Mouse (Mus musculus) CH12.LX (cell line): ENCODE results near the gene Gm37240.

Source experiments
- CTCF ChIP-seq, 2 experiments: IDR thresholded peaks in 1 of 2; conservative IDR thresholded peaks in 1 of 2; 2 replicates each; pipeline ENCODE4 v1.5.1; 2011 to 2012; ENCODE audit warnings: low read depth in 2 of 2, low read length in 2 of 2, improper control_type of control experiment in 1 of 2, inconsistent platforms in 1 of 2, mild to moderate bottlenecking in 1 of 2, moderate library complexity in 1 of 2
- ETS1 ChIP-seq: conservative IDR thresholded peaks from 2 replicates; pipeline ENCODE4 v1.6.1; 2012; ENCODE audit warnings: low read depth, mild to moderate bottlenecking, inconsistent platforms, low read length, improper control_type of control experiment, moderate library complexity
- GABPA ChIP-seq: IDR thresholded peaks from 2 replicates; pipeline ENCODE4 v1.6.1; 2012; ENCODE audit warnings: low read depth, low read length, improper control_type of control experiment, inconsistent platforms; ENCODE audit not compliant: insufficient replicate concordance
- MAX ChIP-seq: IDR thresholded peaks from 2 replicates; pipeline ENCODE4 v1.6.1; 2011; ENCODE audit warnings: low read length, improper control_type of control experiment
- POLR2A ChIP-seq: IDR thresholded peaks from 2 replicates; pipeline ENCODE4 v1.6.1; 2011; ENCODE audit warnings: low read depth, mild to moderate bottlenecking, improper control_type of control experiment, low read length

DNA sequence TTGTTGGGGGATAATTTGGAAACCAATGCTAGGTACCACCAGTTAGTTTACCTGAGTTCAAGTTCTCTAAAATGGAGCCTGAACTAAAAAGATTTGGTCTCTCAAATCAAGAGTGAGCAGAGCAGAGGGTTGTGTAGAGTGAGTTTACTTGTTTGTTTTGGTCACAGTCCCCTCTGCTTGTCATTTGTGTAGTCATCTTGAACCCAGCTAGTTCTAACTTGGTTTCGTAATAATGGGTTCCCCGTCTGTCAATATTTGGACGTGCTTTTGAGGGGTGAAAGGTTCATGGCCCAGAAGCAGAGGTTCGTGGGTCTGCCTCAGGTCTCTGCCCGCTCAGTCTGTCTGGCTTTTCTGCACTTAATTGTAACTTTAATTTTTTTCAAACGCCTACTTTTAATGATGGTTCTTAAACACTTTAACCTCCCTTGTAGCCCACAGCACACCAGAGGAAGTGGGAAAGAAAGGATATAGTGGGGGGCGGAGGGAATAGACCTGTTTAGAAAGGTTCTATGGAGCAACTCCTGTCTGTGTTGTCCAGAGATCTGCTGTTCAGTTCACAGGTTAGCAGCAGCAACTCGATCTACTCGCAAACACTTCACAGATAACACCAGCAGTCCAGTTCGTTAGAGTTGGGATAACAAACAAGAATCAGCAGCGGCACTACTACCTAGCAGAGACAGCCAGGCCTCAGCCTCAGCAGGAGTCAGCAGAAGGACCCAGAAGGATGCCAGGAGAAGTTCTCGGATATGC lies 1237.6 kb downstream of the Gm37240 start:
- TF ChIP-seq ETS1 (no peak), GABPA (no peak), MAX (no peak), CTCF (conservative IDR thresholded peaks at IDR 0.05 in 1 of 2, IDR thresholded peaks at IDR 0.05 in 1 of 2; ENCODE audit: low read depth in 2 of 2, low read length in 2 of 2) (no peak), POLR2A (no peak)
